Mouse (Mus musculus) liver, embryonic 14.5 days (tissue): ENCODE results near the gene Mapkapk2. TPM values are rescaled to one million over a fixed set of nuclear protein-coding genes. Genes with fewer than 3 reads are reported as not detected.

ENCODE experiments used
- ATAC-seq: fragments of 200-750 bp; cut with Nextera tagmentation; 2 replicates; pipeline ENCODE4 v1.8.0; 2017; ENCODE audit warnings: moderate number of reproducible peaks, mild to moderate bottlenecking, moderate library complexity; ENCODE audit not compliant: insufficient read depth
- DNase-seq, 3 experiments: peaks; one replicate each; pipeline ENCODE4 v3.0.0-alpha.2; 2012 to 2013; ENCODE audit warnings: low read depth in 3 of 3, low spot score in 3 of 3
- H3K27ac ChIP-seq: fragments of 300-500 bp; sonication (generic); 2 replicates; pipeline ENCODE4 v1.5.1; 2014; ENCODE audit warnings: moderate library complexity, mild to moderate bottlenecking, control low read depth, inconsistent platforms
- H3K27me3 ChIP-seq: fragments of 300-500 bp; sonication (generic); 2 replicates; pipeline ENCODE4 v1.6.1; 2014; ENCODE audit warnings: mild to moderate bottlenecking, low read length, moderate library complexity; ENCODE audit not compliant: control insufficient read depth, insufficient read depth
- H3K36me3 ChIP-seq: fragments of 300-500 bp; sonication (generic); replicated peaks from 2 replicates; pipeline ENCODE4 v1.6.1; 2014; ENCODE audit warnings: low read depth; ENCODE audit not compliant: control insufficient read depth, insufficient read depth
- H3K4me1 ChIP-seq, 2 experiments: fragments of 200-500 bp in 1 of 2; fragments of 300-500 bp in 1 of 2; sonication (generic) in 1 of 2; replicated peaks; 2 replicates each; pipeline ENCODE4 v1.6.1; 2012 to 2014; ENCODE audit warnings: antibody characterized with exemption in 1 of 2, inconsistent platforms in 1 of 2, low read length in 1 of 2; ENCODE audit not compliant: control insufficient read depth in 2 of 2, insufficient read depth in 2 of 2
- H3K4me2 ChIP-seq: fragments of 300-500 bp; sonication (generic); 2 replicates; pipeline ENCODE4 v1.6.1; 2014; ENCODE audit warnings: low read depth, mild to moderate bottlenecking, control low read depth, moderate library complexity
- H3K4me3 ChIP-seq, 2 experiments: fragments of 200-500 bp in 1 of 2; fragments of 300-500 bp in 1 of 2; sonication (generic) in 1 of 2; 2 replicates each; pipeline ENCODE4 v1.5.1; 2012 to 2014; ENCODE audit warnings: low read depth in 2 of 2, low read length in 2 of 2, mild to moderate bottlenecking in 2 of 2, control low read depth in 1 of 2, inconsistent platforms in 1 of 2, moderate library complexity in 1 of 2; ENCODE audit not compliant: insufficient read depth in 1 of 2
- H3K9ac ChIP-seq: fragments of 300-500 bp; sonication (generic); replicated peaks from 2 replicates; pipeline ENCODE4 v1.6.1; 2014; ENCODE audit warnings: mild to moderate bottlenecking, control low read depth, moderate library complexity
- H3K9me3 ChIP-seq: fragments of 300-500 bp; sonication (generic); 2 replicates; pipeline ENCODE4 v1.6.1; 2016; ENCODE audit warnings: low read length, mixed read lengths; ENCODE audit not compliant: control insufficient read depth
- CTCF ChIP-seq: IDR thresholded peaks from 2 replicates; pipeline ENCODE4 v1.5.1; 2016; ENCODE audit warnings: antibody characterized with exemption, low read depth, control low read depth
- EP300 ChIP-seq: IDR thresholded peaks from 2 replicates; pipeline ENCODE4 v1.6.1; 2016; ENCODE audit warnings: antibody characterized with exemption, low read depth
- whole genome bisulfite sequencing: fragments of 180-500 bp; shearing (Covaris S2); extraction: QIAGEN DNeasy Blood & Tissue Kit; methylation state at CpG from one replicate; pipeline ENCODE4 v1.1.7; 2014; ENCODE audit not compliant: insufficient replicate concordance; 5-methylcytosine and 5-hydroxymethylcytosine counted together
- polyA plus RNA-seq, 2 experiments: library from polyadenylated mRNA; depleted of rRNA in 1 of 2; stranded (reverse) in 1 of 2; unstranded in 1 of 2; fragments of >200 nt; fragmentation: Nextera tagmentation in 1 of 2; extraction: Ambion mirVana in 1 of 2; gene quantifications; 2 replicates each; pipeline versions ENCODE4 v1.2.1 to v1.2.3; 2012 to 2014

Gene Mapkapk2
- polyA plus RNA-seq, 2 experiments: 12.9 to 13.6 TPM

DNA sequence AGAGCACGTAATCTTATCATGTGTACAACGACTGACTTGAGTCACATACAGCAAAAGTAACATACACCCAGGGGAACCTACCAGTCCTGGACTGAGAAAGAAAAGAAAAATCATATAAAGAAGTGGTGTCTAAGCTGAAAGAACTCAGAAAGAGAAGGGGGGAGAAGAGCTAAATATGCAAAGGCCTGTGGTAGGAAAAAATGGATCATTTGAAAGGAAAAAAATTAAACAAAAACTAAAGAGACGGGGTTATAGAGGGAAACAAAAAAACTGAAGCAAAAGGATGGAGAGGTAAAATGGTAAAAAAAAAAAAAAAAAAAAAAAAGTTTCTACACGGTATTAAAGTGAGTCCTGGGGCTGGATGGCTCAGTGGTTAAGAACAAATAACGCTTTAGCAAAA is 83.7 kb downstream of the Mapkapk2 start:
- H3K9ac ChIP-seq: no peak overlapping the region
- no peaks in the 10 kb centered on the region for H3K9me3 ChIP-seq
- H3K27me3 ChIP-seq: no peaks in the 10 kb centered on the region
- peaks cover 0 to 12% of the 10 kb centered on the region in 2 experiments; a peak in 2 of 4 replicates for H3K4me1 ChIP-seq
- 69% methylated on average over 5 of the region's 5 CpGs for WGBS
- H3K27ac ChIP-seq: no peak overlapping the region
- no peak for TF ChIP-seq CTCF
- TF ChIP-seq EP300: no peak
- no peak overlapping the region for H3K4me3 ChIP-seq
- DNase-seq (no peak), ATAC-seq (no peak)
- H3K36me3 ChIP-seq: no peaks in the 10 kb centered on the region
- no peak overlapping the region for H3K4me2 ChIP-seq

DNA sequence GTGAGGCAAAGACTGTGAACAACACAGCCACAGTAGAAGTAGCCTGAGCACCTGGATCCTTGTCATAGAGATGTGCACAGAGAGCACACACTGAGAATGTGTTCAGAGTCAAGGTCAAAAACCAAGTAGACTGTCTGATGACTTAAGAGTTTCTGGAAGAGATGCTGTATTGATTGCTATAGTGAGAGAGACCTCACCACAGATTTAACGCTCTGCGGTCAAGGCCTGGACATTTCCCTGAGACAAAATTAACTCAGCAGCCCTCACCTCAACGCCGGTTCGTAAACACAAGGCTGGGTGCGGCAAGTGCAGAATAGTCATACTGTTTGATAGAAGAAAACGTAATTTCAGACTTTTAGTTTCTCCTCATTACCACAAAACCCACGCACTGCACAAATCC is 85.1 kb downstream of the Mapkapk2 start:
- 76% methylated on average over 8 of the region's 8 CpGs for WGBS
- TF ChIP-seq EP300 (no peak), CTCF (no peak)
- no peak overlapping the region for H3K4me3 ChIP-seq
- peaks cover 0 to 12% of the 10 kb centered on the region in 2 experiments; a peak in 2 of 4 replicates for H3K4me1 ChIP-seq
- no peak overlapping the region for H3K9ac ChIP-seq
- H3K4me2 ChIP-seq: no peak overlapping the region
- ATAC-seq (no peak), DNase-seq (no peak)
- H3K36me3 ChIP-seq: no peaks in the 10 kb centered on the region
- no peaks in the 10 kb centered on the region for H3K27me3 ChIP-seq
- no peak overlapping the region for H3K27ac ChIP-seq
- no peaks in the 10 kb centered on the region for H3K9me3 ChIP-seq

DNA sequence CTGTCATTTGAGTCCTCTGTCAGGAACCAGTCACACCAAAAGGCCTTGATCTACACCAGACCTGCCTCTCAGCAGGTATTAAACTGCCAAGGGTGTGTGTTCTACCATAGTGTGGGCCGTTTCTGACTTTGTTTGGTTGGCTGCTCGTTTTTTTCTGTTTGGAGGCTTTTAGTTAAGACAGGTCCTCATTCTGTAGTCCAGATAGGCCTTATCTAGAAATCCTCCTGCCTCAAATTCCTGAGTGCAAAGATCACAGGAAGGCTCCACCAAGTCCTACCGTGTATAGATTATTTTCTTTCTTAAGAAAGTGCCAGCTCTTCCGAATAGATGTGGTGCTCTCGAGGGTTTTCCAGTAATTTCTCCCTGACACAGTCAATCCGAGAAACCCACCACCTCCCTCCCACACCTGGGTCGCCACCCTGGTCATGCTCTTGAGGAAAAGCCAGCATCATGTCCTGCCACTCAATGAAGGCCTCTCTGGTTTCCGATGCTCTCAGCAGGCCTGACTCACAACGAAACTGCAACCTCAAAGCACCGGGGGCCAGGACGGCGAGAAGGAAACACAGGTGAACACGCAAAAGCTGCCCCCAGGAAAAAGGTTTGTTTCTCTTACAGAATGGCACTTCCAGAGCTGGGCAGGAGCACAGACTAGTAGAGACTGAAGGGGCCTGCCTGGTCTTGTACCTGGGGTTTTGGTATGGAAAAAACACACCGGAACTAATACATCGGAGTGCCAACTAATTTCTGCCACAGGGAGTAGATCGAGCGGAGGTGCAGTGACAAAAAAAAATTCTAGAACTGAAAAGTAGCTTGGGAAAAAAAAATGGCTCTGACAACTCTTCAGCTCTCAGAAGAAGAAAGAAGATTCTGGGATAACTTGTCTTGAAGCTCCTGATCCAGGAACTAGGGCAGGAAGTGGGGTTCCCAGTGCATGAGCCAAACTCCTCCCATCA is 87.1 kb downstream of the Mapkapk2 start:
- no peak for TF ChIP-seq EP300

DNA sequence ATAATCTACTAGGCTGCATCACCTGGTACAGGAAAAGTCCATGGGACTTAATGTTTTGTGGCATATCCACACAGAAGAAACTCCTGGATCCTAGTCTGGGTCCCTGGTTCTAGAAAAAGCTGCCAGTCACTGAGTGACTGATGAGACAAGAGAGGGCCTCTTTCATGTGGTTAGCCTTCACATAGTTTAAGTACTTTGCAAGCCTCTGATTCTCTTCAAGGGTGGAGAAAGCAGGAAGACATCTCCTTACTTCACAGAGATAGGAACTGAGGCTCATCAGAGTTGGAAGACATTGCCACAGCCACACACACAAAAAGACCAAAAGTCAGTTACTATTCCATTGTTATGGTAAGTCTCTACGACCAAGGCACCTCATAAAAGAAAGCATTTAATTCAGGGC is 91.6 kb downstream of the Mapkapk2 start:
- Histone ChIP-seq H3K4me3 (no peak overlapping the region), H3K27ac (no peak overlapping the region), H3K9ac (no peak overlapping the region), H3K27me3 (no peaks in the 10 kb centered on the region), H3K4me2 (no peak overlapping the region), H3K4me1 (peaks cover 0 to 12% of the 10 kb centered on the region in 2 experiments; a peak in 2 of 4 replicates), H3K9me3 (no peaks in the 10 kb centered on the region), H3K36me3 (no peaks in the 10 kb centered on the region)
- WGBS: 48% methylated on average over 1 of the region's 1 CpGs
- no peak for TF ChIP-seq CTCF
- DNase-seq: no peak
- ATAC-seq: no peak

More for the DNA sequence above, 87.1 kb downstream of the Mapkapk2 start:
- Histone ChIP-seq H3K4me2 (no peak overlapping the region), H3K4me3 (no peak overlapping the region), H3K27ac (no peak overlapping the region), H3K9me3 (no peaks in the 10 kb centered on the region), H3K27me3 (no peaks in the 10 kb centered on the region), H3K4me1 (peaks cover 0 to 12% of the 10 kb centered on the region in 2 experiments; a peak in 2 of 4 replicates), H3K9ac (no peak overlapping the region), H3K36me3 (no peaks in the 10 kb centered on the region)
- no peak for DNase-seq
- 45% methylated on average over 17 of the region's 17 CpGs for WGBS
- ATAC-seq: peak; percentile 31; the same call in 1 of the 2 replicates

Other genes starting within 250 kb of the Mapkapk2 start
- gene Fcmr, start 232.2 kb downstream of the Mapkapk2 start, polyA plus RNA-seq (2012; rRNA removed): 0.16 TPM in 1 of 2 replicates, not detected in the other
- gene Fcmr, start 232.2 kb downstream of the Mapkapk2 start, polyA plus RNA-seq (2014; fragmentation: Nextera tagmentation; extraction: Ambion mirVana): not detected in 2 replicates
- not detected in 2 replicates for gene Il24, start 210.4 kb downstream of the Mapkapk2 start, polyA plus RNA-seq (2012; rRNA removed)
- gene Il24, start 210.4 kb downstream of the Mapkapk2 start, polyA plus RNA-seq (2014; fragmentation: Nextera tagmentation; extraction: Ambion mirVana): not detected in 2 replicates
- gene Il20, start 186.4 kb downstream of the Mapkapk2 start, polyA plus RNA-seq (2012; rRNA removed): not detected in 2 replicates
- gene Il20, start 186.4 kb downstream of the Mapkapk2 start, polyA plus RNA-seq (2014; fragmentation: Nextera tagmentation; extraction: Ambion mirVana): not detected in 2 replicates
- gene Il19, start 157.7 kb downstream of the Mapkapk2 start, polyA plus RNA-seq (2012; rRNA removed): not detected in 2 replicates
- not detected in 2 replicates for gene Il19, start 157.7 kb downstream of the Mapkapk2 start, polyA plus RNA-seq (2014; fragmentation: Nextera tagmentation; extraction: Ambion mirVana)
- gene Il10, start 78.0 kb downstream of the Mapkapk2 start, polyA plus RNA-seq (2012; rRNA removed): 0.03 TPM in 2 replicates
- not detected in 2 replicates for gene Il10, start 78.0 kb downstream of the Mapkapk2 start, polyA plus RNA-seq (2014; fragmentation: Nextera tagmentation; extraction: Ambion mirVana)
- 8.5 and 10.6 TPM in 2 replicates for gene Dyrk3, start 40.5 kb upstream of the Mapkapk2 start, polyA plus RNA-seq (2012; rRNA removed)
- 14.3 and 14.9 TPM in 2 replicates for gene Dyrk3, start 40.5 kb upstream of the Mapkapk2 start, polyA plus RNA-seq (2014; fragmentation: Nextera tagmentation; extraction: Ambion mirVana)
- 15.8 and 19.0 TPM in 2 replicates for gene Eif2d, start 55.4 kb upstream of the Mapkapk2 start, polyA plus RNA-seq (2012; rRNA removed)
- 29.2 and 30.1 TPM in 2 replicates for gene Eif2d, start 55.4 kb upstream of the Mapkapk2 start, polyA plus RNA-seq (2014; fragmentation: Nextera tagmentation; extraction: Ambion mirVana)
- gene Rassf5, start 147.4 kb upstream of the Mapkapk2 start, polyA plus RNA-seq (2012; rRNA removed): 2.1 TPM in 2 replicates
- gene Rassf5, start 147.4 kb upstream of the Mapkapk2 start, polyA plus RNA-seq (2014; fragmentation: Nextera tagmentation; extraction: Ambion mirVana): 3.6 and 3.7 TPM in 2 replicates
- 6.1 and 6.4 TPM in 2 replicates for gene Ikbke, start 181.8 kb upstream of the Mapkapk2 start, polyA plus RNA-seq (2012; rRNA removed)
- gene Ikbke, start 181.8 kb upstream of the Mapkapk2 start, polyA plus RNA-seq (2014; fragmentation: Nextera tagmentation; extraction: Ambion mirVana): 4.9 and 5.7 TPM in 2 replicates